Mouse (Mus musculus): ENCODE measurements around the gene Tlk1. TPM values are rescaled to one million over a fixed set of nuclear protein-coding genes. Genes with fewer than 3 reads are reported as not detected.

Gene Tlk1
- polyA plus RNA-seq, 1 experiment, result 30.4 TPM

DNA sequence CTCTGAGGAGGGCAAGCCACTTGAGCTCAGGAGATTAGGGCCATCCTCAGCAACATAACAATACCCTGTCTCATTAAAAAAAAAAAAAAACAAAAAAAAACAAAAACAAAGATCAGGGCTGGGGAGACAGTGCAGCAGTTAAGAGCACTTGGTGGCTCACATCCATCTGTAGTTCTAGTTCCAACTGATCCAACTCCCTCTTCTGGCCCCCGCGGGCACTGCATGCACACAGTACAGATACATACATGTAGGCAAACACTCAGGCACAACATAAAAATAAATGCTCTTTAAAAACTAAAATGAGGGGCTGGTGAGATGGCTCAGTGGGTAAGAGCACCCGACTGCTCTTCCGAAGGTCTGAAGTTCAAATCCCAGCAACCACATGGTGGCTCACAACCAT lies 34.2 kb upstream of the Tlk1 start:
- WGBS, result 98% methylated on average over 4 of the region's 4 CpGs
- Histone ChIP-seq H3K4me1 (ENCODE audit: control insufficient read depth, insufficient read depth, low read length) (no peaks in the 10 kb centered on the region), H3K27me3 (ENCODE audit: control insufficient read depth, insufficient read depth, low read length) (no peaks in the 10 kb centered on the region), H3K4me3 (replicated peaks; ENCODE audit: insufficient read depth, low read depth, low read length) (no peak overlapping the region), H3K27ac (ENCODE audit: insufficient read depth, low read length) (no peak overlapping the region)
- TF ChIP-seq POLR2A (IDR thresholded peaks at IDR 0.05; ENCODE audit: borderline replicate concordance, insufficient read depth, low read length) (no peak), CTCF (IDR thresholded peaks at IDR 0.05; ENCODE audit: borderline replicate concordance, insufficient read depth, low read depth, low read length) (no peak)
- no peak for DNase-seq

DNA sequence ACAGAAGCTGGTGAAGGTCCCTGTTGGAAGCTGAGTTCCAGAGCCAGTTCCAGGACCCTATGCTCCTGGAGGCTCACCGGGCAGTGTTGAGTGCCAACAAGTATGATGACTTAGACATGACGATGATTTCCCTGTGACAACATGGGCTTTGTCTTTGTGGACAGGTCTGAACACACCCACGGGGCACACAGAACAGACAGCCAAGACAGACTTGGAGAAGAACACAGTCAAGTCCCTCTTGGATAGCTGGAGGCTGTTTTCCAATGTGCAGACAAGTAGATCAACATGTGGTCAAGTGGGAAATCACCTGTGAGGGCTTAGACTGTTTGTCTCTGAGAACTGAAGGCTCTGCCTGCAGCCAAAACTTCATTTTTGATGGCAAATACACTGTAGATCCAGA lies 31.4 kb upstream of the Tlk1 start:
- Histone ChIP-seq H3K27ac (ENCODE audit: insufficient read depth, low read length) (no peak overlapping the region), H3K4me3 (replicated peaks; ENCODE audit: insufficient read depth, low read depth, low read length) (no peak overlapping the region), H3K27me3 (ENCODE audit: control insufficient read depth, insufficient read depth, low read length) (no peaks in the 10 kb centered on the region), H3K4me1 (ENCODE audit: control insufficient read depth, insufficient read depth, low read length) (no peaks in the 10 kb centered on the region)
- DNase-seq, result no peak
- WGBS, result 80% methylated on average over 3 of the region's 3 CpGs
- TF ChIP-seq POLR2A (IDR thresholded peaks at IDR 0.05; ENCODE audit: borderline replicate concordance, insufficient read depth, low read length) (no peak), CTCF (IDR thresholded peaks at IDR 0.05; ENCODE audit: borderline replicate concordance, insufficient read depth, low read depth, low read length) (no peak)

DNA sequence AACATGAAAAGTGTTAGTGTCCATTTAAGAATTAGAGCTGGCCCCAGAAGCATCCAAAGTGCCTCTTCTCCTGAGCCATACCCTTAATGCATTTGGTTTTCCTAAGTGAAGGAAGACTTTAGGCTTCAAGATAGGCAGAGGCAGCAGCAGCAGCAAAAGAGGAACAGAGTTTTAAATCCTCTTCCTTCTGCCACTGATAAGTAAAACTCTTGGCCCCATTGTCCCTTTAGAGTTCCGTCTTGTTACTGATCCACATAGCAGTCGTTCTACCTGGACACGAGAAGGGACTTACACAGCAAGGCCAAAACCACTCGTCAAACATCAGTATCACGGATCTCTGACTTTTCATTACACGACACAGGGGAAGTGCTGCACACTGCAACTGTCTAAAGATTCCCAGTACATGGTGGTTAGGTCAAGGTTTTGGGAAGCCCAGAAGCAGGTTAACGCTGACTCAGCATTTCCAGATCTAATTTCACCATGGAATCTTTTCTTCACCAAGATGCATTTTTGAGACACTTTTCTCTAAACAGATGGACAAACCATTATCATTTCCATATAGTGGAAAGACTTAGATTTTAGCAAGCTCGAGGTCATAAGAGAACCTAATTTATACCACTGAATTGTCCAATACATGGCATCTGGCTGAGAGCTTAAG lies 28.8 kb upstream of the Tlk1 start:
- WGBS, result 97% methylated on average over 8 of the region's 8 CpGs
- H3K4me3 ChIP-seq (replicated peaks; ENCODE audit: insufficient read depth, low read depth, low read length), result no peak overlapping the region
- H3K27ac ChIP-seq (ENCODE audit: insufficient read depth, low read length), result no peak overlapping the region
- no peak for TF ChIP-seq POLR2A (IDR thresholded peaks at IDR 0.05; ENCODE audit: borderline replicate concordance, insufficient read depth, low read length)
- no peak for TF ChIP-seq CTCF (IDR thresholded peaks at IDR 0.05; ENCODE audit: borderline replicate concordance, insufficient read depth, low read depth, low read length)
- H3K4me1 ChIP-seq (ENCODE audit: control insufficient read depth, insufficient read depth, low read length), result no peaks in the 10 kb centered on the region
- no peaks in the 10 kb centered on the region for H3K27me3 ChIP-seq (ENCODE audit: control insufficient read depth, insufficient read depth, low read length)
- DNase-seq, result no peak

DNA sequence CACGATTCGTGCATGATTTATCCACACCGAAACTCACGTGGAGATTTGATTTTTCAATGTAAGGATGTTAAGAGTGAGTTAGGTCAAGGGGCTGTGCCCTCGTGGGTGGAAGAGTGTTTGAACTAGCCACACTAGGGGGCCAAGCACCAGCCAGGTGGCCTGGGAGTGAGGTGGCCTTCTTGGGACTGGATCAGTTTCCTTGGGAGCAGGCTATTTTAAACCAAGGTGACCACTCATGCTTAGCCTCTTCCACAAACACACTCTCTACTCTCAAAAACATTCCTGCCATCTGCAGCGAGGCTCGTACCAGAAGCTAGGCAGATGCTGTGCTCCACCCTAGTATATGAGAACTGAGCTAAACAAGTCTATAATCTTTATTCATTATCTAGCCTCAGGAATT lies 27.8 kb upstream of the Tlk1 start:
- Histone ChIP-seq H3K4me1 (ENCODE audit: control insufficient read depth, insufficient read depth, low read length) (no peaks in the 10 kb centered on the region), H3K27me3 (ENCODE audit: control insufficient read depth, insufficient read depth, low read length) (no peaks in the 10 kb centered on the region), H3K27ac (ENCODE audit: insufficient read depth, low read length) (no peak overlapping the region), H3K4me3 (replicated peaks; ENCODE audit: insufficient read depth, low read depth, low read length) (no peak overlapping the region)
- TF ChIP-seq CTCF (IDR thresholded peaks at IDR 0.05; ENCODE audit: borderline replicate concordance, insufficient read depth, low read depth, low read length) (no peak), POLR2A (IDR thresholded peaks at IDR 0.05; ENCODE audit: borderline replicate concordance, insufficient read depth, low read length) (no peak)
- 61% methylated on average over 7 of the region's 7 CpGs for WGBS
- no peak for DNase-seq

DNA sequence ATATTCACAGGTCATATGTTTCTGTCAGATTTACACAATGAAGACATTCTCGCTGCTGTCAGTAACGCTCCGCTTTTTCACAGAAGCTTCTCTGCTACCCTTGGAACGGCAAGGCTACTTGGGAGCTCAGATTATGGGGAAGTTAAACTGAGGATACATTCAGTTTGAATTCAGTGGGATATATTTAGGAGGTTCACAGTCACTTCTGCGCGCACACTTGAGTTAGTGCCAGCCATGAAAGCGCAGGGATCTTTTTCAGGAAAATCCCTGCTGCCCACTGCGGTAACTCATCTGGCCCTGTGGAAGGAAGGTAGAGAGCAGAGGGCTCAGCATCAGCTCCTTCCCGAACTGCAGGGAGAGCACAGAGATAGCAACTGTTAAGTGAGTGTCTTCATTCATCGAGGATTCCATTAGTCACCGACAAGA lies 27.3 kb upstream of the Tlk1 start:
- Histone ChIP-seq H3K4me3 (replicated peaks; ENCODE audit: insufficient read depth, low read depth, low read length) (peak overlapping the region; percentile 2), H3K27ac (ENCODE audit: insufficient read depth, low read length) (no peak overlapping the region)

DNA sequence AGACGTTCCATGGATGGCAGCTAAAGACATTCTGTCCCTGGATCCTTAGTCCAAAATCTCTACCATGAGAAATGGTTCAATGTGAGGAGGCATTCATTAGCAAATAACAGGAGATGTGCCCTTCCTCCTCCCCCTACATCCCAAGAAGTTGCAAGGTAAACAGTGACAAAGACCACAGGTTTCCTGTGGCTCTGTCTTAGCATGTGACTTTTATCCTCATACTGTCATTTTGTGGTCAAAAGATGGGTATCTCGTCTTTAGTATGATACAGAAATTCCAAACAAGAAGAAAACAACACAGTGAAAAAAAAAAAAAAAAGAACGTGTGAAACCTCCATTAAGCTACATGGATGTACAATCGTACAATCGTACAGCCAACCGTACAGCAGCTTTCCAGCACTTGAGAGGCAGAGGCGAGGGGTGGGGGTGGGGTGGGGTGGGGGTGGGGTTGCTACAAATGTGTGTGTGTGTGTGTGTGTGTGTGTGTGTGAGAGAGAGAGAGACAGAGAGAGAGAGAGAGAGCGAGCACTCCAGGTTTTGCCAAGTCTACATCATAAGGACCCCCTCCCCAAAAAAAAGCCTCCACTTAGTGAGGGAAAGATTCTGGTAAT lies 26.8 kb upstream of the Tlk1 start:
- H3K27me3 ChIP-seq (ENCODE audit: control insufficient read depth, insufficient read depth, low read length), result no peaks in the 10 kb centered on the region
- H3K27ac ChIP-seq (ENCODE audit: insufficient read depth, low read length), result no peak overlapping the region
- WGBS, result 52% methylated on average over 8 of the region's 8 CpGs
- no peak for DNase-seq
- H3K4me1 ChIP-seq (ENCODE audit: control insufficient read depth, insufficient read depth, low read length), result no peaks in the 10 kb centered on the region
- TF ChIP-seq POLR2A (IDR thresholded peaks at IDR 0.05; ENCODE audit: borderline replicate concordance, insufficient read depth, low read length), result no peak
- no peak for TF ChIP-seq CTCF (IDR thresholded peaks at IDR 0.05; ENCODE audit: borderline replicate concordance, insufficient read depth, low read depth, low read length)
- H3K4me3 ChIP-seq (replicated peaks; ENCODE audit: insufficient read depth, low read depth, low read length), result no peak overlapping the region

More for the DNA sequence above, 27.3 kb upstream of the Tlk1 start:
- peak; percentile 9 to 23 for DNase-seq
- Histone ChIP-seq H3K4me1 (ENCODE audit: control insufficient read depth, insufficient read depth, low read length) (no peaks in the 10 kb centered on the region), H3K27me3 (ENCODE audit: control insufficient read depth, insufficient read depth, low read length) (no peaks in the 10 kb centered on the region)
- 30% methylated on average over 11 of the region's 11 CpGs for WGBS
- TF ChIP-seq POLR2A (IDR thresholded peaks at IDR 0.05; ENCODE audit: borderline replicate concordance, insufficient read depth, low read length) (no peak), CTCF (IDR thresholded peaks at IDR 0.05; ENCODE audit: borderline replicate concordance, insufficient read depth, low read depth, low read length) (no peak)

DNA sequence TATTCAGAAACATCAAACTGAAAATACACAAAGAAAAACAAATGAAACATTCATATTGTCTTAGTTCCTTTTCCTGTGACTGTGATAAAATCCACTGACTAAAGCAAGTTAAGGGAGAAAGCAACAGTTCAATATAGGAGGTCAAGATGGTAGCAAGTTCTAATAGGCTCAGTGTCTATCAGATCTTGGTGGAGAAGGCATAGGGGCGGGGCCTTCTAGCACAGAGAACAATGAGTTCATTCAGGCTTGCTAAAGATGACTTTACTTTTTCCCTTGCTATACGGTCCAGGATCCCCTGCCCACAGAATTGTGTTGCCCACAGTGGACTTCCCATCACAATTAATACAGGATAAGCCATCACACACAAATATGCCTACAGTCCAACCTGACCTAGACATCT lies 20.3 kb upstream of the Tlk1 start:
- Histone ChIP-seq H3K4me1 (ENCODE audit: control insufficient read depth, insufficient read depth, low read length) (no peaks in the 10 kb centered on the region), H3K27me3 (ENCODE audit: control insufficient read depth, insufficient read depth, low read length) (no peaks in the 10 kb centered on the region; the same call in 1 of the 2 replicates), H3K4me3 (replicated peaks; ENCODE audit: insufficient read depth, low read depth, low read length) (no peak overlapping the region), H3K27ac (ENCODE audit: insufficient read depth, low read length) (no peak overlapping the region)
- DNase-seq, result no peak
- TF ChIP-seq CTCF (IDR thresholded peaks at IDR 0.05; ENCODE audit: borderline replicate concordance, insufficient read depth, low read depth, low read length) (no peak), POLR2A (IDR thresholded peaks at IDR 0.05; ENCODE audit: borderline replicate concordance, insufficient read depth, low read length) (no peak)
- 56% methylated on average over 2 of the region's 2 CpGs for WGBS

Measured in cerebellum, adult 2 months (tissue).